Mouse (Mus musculus): Measurements from ENCODE around the gene Klhdc4. TPM values are rescaled to one million over a fixed set of nuclear protein-coding genes. Genes with fewer than 3 reads are reported as not detected.

Klhdc4 gene
- polyA plus RNA-seq, 1 experiment: 11.5 TPM

DNA sequence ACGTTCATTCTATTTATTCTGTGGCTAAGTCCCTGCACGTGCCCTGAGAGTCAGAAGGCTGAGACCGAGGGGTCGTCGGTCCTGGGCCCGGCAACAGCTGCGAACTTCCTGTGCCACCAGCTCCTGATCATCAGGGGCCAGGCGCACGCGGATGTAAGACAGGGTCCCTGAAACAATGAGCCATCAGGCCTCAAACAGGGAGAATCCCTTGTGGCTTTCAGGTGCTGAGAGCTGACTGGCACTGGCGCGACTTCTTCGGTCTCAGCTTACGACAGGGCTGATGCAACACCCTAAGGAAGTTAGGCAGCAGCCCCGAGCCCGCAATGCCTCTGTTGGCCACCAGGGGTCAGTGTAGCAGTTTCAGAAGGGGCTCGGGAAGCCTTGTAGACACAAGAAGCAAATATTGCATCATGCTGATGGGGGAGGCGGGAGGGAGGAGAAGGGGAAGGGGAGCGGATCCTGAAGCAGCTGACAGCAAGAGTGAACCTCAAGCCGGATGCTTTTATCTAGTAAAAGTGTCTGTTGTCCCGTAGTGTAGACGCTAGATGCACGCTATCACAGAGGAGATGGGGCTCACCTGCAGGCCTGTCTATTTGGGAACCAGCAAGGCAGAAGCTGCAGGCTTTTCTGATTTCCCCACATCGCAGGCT lies 21.6 kb upstream of the Klhdc4 start:
- DNase-seq (ENCODE audit: low read depth, low spot score): peak; percentile 76
- 6% methylated on average over 24 of the region's 24 CpGs for WGBS

DNA sequence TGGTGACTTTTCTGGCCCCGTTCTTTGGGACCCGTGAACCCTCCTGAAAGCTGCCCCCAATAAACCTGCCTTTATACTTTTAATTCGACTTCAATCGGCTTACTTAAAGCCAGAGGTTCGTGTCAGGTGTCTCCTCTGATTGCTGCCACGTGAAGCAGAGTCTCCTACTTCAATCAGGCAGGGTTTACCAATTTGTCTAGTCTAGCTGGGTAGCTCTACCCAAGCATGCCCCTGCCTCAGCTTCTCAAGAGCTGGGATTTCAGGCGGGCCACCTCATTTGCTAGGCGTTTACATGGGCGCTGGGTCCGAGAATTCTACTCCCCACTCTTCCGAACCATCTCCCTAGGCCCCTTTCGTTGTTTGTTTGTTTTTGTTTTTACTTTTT lies 21.1 kb upstream of the Klhdc4 start:
- no peak for DNase-seq (ENCODE audit: low read depth, low spot score)
- 48% methylated on average over 12 of the region's 12 CpGs for WGBS

DNA sequence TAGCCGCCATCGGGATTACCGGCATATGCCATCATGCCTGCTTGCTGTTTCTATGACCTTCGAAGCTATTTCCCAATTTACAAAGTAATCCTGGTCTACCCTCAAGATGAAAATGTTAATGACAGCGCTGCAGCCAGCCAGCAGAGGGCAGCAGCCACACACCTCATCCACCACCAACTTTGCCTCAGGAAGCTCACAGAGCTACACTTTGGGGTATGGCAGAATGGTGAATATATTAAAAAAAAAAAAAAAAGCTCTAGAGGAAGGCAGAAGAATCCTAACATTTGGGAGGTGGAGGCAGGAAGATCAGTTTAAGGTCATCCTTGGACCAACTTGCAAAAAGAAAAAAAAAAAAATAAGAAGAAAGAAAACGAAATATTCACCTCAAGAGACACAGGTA lies 20.6 kb upstream of the Klhdc4 start:
- WGBS: 17% methylated on average over 6 of the region's 6 CpGs
- DNase-seq (ENCODE audit: low read depth, low spot score): no peak

DNA sequence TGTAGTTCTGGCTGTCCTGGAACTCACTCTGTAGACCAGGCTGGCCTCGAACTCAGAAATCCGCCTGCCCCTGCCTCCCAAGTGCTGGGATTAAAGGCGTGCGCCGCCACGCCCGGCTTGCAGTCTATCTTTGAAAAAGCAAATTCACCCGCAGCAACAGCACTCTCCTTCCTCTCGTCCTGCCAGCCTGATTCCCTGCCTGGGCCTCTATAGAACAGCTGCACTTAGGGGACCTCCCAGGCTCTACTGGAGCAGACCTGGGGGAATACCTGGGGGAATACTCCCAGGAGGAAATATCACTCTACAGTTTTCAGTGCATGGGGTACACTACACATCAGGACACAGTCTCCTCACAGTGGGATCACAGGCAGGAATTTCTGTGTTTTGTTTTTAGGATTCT lies 19.9 kb upstream of the Klhdc4 start:
- WGBS: 52% methylated on average over 9 of the region's 9 CpGs
- no peak for DNase-seq (ENCODE audit: low read depth, low spot score)

DNA sequence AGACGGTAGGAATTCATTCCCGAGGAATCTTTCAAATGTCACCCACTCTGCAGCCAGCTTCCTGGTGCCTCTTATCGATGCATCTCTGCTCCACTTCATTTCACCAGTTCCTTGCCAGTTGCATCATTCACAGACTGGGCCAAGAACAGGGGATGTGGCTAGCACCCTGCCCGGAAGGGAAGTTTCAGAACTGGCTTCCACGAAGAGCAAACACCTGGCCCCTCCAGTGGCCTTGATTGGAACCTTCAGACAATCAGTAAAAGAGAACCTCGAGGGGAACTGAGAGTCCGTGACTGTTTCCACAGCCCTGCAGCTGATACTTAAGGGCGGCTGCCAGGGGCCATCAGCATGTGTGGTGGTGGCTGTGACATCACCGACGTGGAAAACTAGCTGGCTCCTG lies 19.1 kb upstream of the Klhdc4 start:
- WGBS: 47% methylated on average over 10 of the region's 10 CpGs
- no peak for DNase-seq (ENCODE audit: low read depth, low spot score)

DNA sequence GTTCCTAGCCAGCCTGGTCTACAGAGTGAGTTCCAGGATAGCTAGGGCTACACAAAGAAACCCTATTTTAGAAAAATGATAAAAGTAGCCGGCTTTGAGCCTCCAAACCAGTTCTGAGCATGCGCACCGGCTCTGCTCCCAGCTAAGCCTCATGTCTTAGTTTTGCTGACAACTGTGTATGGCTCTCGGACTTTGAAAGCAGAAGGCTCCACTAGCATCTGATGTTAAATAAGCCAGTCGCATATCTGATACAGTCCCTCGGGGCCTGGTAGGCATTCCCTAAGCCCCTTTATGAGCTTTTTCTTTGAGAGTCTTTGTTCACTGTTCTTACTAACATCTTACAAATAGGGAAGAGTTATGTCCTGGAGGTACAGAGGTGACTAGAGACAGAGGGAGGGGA lies 18.6 kb upstream of the Klhdc4 start:
- 74% methylated on average over 6 of the region's 6 CpGs for WGBS
- no peak for DNase-seq (ENCODE audit: low read depth, low spot score)

DNA sequence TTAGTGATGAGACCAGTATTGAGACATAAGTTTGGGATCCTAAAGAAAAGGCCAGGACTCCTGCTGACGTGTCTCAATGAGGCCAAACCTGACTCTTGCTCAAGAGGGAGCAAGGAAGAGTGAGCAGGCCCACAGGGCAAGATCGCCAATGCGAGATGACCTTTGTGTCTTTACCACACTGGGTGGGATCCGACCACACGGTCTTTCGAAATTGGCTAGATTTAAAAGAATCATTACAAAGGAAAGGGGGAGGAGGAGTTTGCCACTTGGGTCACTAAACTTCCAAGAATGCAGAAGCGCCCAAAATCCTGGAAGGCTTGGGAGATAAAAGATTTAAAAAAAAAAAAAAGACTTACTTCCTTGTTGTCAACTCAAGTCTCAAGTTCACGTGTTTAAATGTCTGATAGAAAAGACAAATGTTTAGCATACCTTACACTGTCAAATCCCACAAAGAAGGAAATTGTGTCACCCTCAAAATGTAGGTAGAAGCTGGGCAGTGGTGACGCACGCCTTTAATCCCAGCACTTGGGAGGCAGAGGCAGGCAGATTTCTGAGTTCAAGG lies 18.0 kb upstream of the Klhdc4 start:
- no peak for DNase-seq (ENCODE audit: low read depth, low spot score)
- whole genome bisulfite sequencing: 50% methylated on average over 10 of the region's 10 CpGs

DNA sequence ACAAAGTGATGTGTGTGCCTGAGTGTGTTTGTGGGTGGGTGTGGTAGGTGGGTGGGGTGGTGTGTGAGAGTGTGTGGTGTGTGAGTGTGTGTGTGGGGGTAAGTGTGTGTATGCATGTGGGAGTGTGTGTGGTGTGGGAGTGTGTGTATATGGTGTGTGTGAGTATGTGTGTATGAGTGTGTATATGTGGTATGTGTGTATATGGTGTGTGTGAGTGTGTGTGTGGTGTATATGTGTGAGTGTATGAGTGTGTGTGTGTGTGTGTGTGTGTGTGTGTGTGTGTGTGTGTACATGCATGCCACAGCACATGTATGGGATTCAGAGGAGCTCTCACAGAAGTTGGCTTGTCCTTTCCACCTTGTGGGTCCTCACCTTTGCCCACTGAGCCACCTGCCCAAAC lies 17.4 kb upstream of the Klhdc4 start:
- no peak for DNase-seq (ENCODE audit: low read depth, low spot score)

DNA sequence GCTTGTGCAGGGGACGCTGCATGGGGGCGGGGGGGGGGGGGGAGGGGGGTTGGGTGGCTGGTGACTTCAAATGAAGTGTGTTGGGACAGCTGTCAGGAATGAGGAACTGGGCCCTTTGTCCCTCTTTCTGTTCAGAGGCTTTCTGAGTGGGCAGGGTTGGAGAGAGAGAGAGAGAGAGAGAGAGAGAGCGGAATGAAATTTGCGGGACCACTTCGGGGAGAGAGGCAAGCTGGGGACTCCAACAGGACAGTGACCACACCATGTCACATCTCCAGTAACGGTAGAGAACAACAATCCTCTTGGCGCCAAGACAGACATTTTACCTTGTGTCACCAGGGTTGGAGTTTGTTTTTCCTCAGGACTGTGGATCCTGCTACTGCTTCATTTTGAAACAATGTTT lies 15.4 kb upstream of the Klhdc4 start:
- WGBS: 64% methylated on average over 7 of the region's 7 CpGs
- DNase-seq (ENCODE audit: low read depth, low spot score): no peak

DNA sequence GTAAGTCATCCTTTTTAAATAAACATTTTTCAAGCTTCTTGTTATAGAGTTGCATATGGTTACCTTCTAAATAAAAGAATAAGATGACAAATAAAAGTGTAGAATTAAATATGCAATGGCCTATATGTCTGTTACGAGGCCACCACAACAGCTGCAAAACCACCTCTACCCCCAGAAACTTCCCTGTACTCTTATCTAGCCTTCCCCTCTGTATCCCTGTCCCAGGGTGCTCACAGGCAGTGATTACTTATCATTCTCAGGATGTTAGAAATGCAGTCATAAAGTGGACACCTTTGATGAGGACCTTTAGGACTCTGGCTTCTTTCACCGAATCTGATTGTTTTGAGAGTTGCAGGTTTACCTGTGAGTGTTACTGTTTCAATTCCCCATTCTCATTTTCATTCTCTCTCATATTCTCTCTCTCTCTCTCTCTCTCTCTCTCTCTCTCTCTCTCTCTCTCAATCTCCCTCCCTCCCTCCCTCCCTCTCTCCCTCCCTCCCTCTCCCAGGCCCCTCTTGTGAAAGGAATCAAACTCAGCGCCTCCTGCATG lies 13.9 kb upstream of the Klhdc4 start:
- DNase-seq (ENCODE audit: low read depth, low spot score): no peak
- WGBS: 62% methylated on average over 3 of the region's 3 CpGs

DNA sequence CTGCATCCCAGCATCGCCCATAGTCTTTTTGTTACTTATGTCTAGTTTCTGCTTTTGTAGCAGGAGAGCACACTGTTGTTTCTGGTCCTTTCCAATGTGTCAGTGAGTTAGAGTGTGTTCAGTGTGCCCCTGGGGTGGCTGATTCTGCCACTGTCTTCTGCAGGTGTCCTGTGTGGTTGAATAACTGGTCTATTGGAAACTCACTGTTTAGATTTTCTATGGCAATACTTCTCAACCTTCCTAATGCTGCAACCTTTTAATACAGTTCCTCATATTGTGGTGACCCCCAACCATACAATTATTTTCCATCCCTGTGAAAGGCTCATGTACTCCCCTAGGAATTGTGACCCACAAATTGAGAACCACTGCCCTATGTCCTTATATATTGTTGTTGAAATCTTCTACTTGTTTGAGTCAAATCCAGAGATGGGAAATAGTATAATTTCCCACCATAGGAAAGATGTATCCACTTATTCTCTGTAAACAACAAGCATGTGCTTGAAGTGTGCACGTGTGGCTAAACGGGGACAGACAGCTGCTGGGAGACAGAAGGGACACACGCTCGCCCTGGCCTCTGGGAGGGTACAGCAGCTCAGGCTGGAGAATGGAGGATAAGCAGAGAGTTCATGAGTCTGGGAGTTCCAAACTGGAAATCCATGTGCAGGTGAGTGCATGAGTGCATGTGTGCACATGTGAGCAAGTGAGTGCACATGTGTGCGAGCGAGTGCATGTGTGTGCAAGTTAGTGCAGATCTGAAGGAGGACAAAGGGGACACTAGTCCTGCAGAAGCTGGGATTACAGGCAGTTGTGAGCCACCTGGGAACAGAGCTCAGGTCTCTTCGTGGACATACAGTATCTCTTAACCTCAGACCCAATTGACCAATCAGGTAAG lies 12.9 kb upstream of the Klhdc4 start:
- DNase-seq (ENCODE audit: low read depth, low spot score): no peak
- 86% methylated on average over 8 of the region's 8 CpGs for WGBS

DNA sequence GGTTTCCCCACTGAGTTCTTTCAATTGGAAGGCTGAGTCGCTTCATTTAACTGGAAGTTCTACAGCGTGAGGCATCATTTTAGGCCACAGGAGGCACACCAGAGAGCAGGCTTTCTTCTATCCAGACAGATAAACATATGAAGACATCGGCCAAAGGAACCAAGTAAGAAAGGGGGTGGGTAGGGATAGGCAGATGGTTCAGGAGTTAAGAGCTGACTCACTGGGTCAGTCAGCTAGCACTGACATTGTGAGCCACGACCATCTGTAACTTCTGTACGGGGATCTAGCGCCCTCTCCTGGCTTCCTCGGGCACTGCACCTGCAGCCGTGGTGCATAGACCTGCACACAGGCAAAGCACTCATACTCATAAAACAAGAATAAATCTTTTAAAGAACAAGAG lies 11.9 kb upstream of the Klhdc4 start:
- WGBS: 50% methylated on average over 8 of the region's 8 CpGs
- DNase-seq (ENCODE audit: low read depth, low spot score): no peak

DNA sequence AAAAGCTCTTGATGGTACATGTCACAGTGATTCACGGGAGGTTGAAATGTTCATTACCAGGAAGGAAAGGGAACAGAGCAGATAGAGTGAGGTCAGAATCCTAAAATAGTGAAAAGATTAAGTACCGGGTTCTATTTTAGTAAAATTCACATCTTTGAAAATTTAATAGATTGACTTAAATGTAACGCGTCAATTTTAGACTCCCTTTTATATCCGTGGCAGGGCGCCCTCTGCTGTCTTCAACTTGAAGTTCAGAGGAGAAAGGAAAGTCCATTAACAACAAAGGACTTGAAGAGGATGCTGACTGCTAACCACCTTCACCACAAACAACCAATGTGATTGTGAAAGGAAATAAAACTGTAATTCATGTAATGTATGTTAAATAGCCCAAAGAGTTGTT lies 3.1 kb upstream of the Klhdc4 start:
- 11% methylated on average over 6 of the region's 6 CpGs for WGBS
- peak; percentile 36 for DNase-seq (ENCODE audit: low read depth, low spot score)

DNA sequence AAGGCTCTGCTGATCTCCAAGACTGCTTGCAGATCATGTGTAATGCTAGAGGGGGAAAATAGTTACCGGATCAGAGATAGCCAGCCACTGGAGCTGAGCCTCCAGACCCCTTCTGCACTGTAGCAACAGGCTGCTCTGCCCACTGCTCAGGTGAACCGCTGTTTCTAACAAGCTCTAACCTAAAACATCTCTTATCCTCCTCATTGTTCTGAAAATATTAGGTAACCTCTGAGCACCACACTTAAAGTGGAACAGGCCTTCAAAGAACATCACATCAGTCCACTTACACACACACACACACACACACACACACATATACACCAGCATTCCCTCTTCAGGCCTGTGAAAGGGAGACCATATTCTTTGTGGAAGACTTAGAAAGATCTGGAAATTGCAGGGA lies 2.7 kb upstream of the Klhdc4 start:
- WGBS: 87% methylated on average over 2 of the region's 2 CpGs
- DNase-seq (ENCODE audit: low read depth, low spot score): no peak

DNA sequence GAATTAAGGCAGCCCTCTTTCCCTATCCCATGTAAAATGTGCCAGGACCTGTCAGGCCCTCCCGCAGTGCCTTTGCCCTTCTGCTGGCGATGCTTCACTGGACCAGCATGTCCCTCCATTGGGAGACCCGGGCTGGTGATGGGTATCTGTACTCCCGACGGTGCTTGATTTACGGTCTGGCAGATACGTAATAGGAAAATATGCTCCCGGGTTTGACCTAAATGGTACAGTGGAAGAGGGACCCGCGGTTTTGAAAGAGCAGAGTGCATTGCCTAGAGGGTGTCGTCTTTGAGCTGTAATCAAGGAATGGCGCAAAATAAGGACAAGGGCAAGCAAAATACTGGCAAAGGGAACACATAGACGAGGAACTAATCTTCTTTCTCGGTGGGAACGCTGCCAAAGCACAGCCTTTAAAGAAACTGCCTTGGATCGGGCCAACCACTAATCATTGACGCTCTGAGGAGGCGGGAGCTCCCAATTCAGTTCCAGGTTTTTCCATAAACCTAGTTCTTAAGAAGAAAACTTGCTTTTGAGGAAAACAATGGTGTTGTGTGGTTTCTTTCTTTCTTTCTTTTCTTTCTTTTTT lies 501 bp upstream of the Klhdc4 start:
- no peak for DNase-seq (ENCODE audit: low read depth, low spot score)
- 13% methylated on average over 18 of the region's 18 CpGs for WGBS

DNA sequence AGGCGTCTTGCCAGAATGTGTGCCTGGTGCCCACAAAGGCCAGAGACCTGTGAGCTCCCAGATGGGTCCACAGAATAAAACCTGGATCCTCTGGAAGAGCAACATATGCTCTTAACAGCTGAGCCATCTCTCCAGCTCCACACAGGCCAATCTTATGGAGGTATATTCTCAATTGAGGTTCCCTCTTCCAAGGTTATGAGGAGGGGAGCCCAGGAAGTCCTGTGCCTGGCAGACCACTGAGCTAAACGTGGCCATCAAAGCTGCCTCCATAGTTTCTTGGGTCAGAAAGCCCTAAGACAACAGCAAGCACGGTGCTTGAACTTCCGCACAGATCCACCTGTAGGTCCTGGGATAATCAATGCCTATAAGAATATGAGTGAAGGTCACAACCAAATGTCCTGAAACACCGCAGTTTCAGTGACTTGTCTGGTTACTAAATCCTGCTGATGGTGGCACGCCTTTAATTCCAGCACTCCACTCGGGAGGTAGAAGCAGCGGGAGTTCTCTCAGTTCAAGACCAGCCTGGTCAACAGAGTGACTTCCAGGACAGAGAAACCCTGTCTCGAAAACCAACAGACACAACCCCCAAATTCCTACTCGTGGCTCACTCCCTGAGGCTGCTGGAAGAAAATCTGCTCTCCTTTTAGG lies 869 bp downstream of the Klhdc4 start:
- WGBS: 25% methylated on average over 10 of the region's 10 CpGs
- no peak for DNase-seq (ENCODE audit: low read depth, low spot score)

DNA sequence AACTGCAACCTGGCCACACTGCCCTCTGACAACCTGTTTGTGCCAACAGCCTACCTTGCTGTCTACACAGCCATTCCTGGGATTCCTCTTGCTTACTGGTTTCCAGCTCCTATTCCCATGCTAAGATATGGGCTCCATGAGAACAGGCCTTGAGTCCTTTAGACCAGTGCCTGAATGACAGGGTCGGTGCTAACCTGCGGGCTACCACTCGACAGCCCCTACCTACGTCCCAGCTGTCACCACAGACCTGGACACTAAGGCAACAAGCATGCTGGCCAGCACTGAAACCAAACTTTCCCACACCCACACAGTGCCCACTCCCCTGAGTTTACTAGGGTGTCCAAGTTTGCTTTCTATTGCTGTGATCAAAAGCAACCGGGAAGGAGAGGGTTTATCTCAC lies 1.6 kb downstream of the Klhdc4 start:
- DNase-seq (ENCODE audit: low read depth, low spot score): no peak
- 80% methylated on average over 5 of the region's 5 CpGs for WGBS

DNA sequence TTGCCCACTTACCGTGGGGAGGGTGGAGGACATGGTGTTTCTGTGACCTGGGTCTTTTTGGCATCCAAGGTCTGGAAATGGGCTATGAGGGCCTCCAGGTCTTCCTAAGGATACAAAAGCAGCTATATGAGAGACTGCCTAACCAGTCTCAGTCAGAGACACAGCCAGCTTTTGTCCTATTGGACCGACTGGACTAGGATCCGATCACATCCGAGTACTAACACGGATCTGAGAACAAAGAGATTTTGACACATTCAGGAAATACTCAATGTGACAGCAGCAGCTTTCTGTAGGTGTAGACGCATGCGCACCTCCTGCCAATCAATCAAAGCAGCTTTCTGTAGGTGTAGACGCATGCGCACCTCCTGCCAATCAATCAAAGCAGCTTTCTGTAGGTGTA lies 7.6 kb downstream of the Klhdc4 start:
- DNase-seq (ENCODE audit: low read depth, low spot score): no peak
- 90% methylated on average over 9 of the region's 9 CpGs for WGBS

DNA sequence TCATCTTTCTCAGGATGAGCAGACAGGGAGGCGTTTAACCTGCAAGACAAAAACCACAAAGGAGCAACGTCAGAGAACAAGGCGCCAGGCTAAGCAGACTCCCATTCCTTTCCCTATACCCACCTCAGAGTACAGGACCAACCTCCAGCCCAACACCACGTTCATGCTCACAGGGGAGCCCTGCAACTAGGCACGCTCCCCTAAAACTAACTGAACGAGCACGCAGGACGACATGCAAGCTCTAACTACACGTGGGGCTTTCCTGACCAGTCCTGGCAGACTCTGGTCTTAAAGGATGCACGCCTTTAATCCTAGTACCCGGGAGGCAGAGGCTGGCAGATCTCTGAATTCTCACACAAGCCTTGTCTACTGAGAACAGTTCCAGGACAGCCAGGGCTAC lies 8.0 kb downstream of the Klhdc4 start:
- DNase-seq (ENCODE audit: low read depth, low spot score): no peak

DNA sequence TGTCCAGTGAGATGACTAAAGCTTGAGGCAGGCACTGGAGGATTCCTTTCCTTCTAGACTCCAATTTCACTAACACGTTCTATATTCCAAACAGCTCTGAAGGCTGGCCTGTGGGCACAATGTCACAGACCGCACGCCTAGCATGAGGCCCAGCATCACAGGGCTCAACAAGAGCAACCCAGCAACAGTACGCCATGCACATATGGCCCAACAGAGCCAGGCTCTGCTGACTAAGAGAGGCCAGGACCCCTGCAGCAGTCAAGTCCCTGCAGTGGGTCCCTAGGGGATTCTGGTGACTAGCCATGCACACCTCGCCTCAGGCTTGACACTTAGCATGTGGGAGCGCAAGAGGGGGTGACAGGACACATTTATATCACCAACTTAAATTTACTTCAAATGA lies 8.5 kb downstream of the Klhdc4 start:
- WGBS: 90% methylated on average over 6 of the region's 6 CpGs
- no peak for DNase-seq (ENCODE audit: low read depth, low spot score)

More for the DNA sequence above, 8.0 kb downstream of the Klhdc4 start:
- 85% methylated on average over 11 of the region's 11 CpGs for WGBS
